Mouse (Mus musculus): ENCODE results near the gene Olfr463. TPM values are rescaled to one million over a fixed set of nuclear protein-coding genes. Genes with fewer than 3 reads are reported as not detected.

Gene Olfr463
- polyA plus RNA-seq (2011; ENCODE audit: insufficient read depth, insufficient read length, low replicate concordance, missing spikeins), result not detected in 2 replicates

DNA sequence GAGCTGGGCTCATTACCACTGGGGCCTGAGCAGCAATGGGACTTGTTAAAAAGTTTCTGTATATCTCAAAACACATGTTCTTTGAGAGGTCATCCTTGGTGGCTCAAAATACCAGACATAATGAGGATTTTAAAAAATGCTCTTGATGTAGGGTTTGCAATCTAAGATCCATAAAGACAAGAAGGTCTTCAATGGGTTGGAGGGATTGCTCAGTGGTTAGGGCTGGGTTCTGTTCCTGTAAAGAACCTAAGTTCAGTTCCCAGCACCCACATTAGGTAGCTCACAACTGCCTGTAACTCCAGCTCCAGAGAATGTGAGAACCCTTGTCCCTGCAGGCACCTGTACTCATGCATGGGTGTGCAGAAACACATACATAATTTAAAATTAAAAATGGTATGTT is at the start of gene Olfr463:
Gene Olfr463 (minus strand): TSS at position 101 of the 400 bp plus-strand sequence.
- H3K4me3 ChIP-seq (replicated peaks; ENCODE audit: control insufficient read depth, low read depth, low read length), result no peak within 1 kb of the TSS

DNA sequence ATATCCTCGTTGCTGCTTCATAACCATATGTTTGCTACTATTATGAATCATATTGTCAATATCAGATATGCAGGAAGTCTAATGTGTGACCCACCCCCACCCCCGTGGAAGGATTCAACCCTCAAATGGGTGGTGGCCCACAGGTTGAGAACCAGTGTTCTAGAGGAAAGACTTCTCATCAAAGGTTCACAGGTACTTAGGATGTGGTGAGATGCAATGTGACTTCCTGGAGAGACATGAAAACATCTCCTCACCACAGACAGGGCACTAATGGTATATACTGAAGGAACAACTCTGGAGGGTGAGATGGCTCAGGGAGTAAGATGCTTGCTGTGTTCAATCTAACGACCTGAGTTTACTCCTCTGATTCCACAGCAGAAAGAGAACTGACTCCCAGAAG is 38.3 kb upstream of the Olfr463 start:
- no peak for TF ChIP-seq CTCF (IDR thresholded peaks at IDR 0.05; ENCODE audit: control insufficient read depth, insufficient read depth, low read length)
- TF ChIP-seq POLR2A (IDR thresholded peaks at IDR 0.05; ENCODE audit: borderline replicate concordance, control insufficient read depth, low read depth, low read length), result no peak
- WGBS, result 55% methylated on average over 3 of the region's 3 CpGs
- H3K4me3 ChIP-seq (replicated peaks; ENCODE audit: control insufficient read depth, low read depth, low read length), result no peak overlapping the region
- H3K27ac ChIP-seq (ENCODE audit: control insufficient read depth, insufficient read depth, low read depth, low read length, poor library complexity), result no peak overlapping the region
- H3K4me1 ChIP-seq (ENCODE audit: control insufficient read depth, insufficient read depth, low read length), result no peaks in the 10 kb centered on the region; the same call in 1 of the 2 replicates

More for the DNA sequence above, at the start of gene Olfr463:
- H3K27ac ChIP-seq (ENCODE audit: control insufficient read depth, insufficient read depth, low read depth, low read length, poor library complexity), result no peak within 1 kb of the TSS
- H3K4me1 ChIP-seq (ENCODE audit: control insufficient read depth, insufficient read depth, low read length), result peaks cover 2% of the 10 kb centered on the region
- TF ChIP-seq POLR2A (IDR thresholded peaks at IDR 0.05; ENCODE audit: borderline replicate concordance, control insufficient read depth, low read depth, low read length) (no peak), CTCF (IDR thresholded peaks at IDR 0.05; ENCODE audit: control insufficient read depth, insufficient read depth, low read length) (no peak)

DNA sequence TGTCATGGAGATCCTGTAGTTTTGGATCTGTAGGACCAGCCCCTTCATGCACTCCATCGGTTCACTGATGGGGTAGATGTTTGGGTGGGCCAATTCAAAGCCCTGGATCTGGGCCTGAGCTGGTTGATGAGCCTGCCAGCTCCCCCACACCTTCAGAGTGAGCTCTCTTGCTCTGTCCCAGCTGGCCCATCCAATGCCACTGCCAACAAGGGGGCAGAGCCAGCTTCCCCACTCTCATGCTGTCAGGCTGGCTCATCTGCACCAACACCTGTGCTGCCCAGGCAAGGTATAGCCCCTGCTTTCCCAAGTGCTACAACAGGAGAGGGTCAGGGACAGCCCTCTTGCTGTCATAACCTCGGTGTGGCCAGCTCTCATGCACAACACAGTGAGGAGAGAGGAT is 36.5 kb upstream of the Olfr463 start:
- WGBS, result 60% methylated on average over 2 of the region's 2 CpGs

DNA sequence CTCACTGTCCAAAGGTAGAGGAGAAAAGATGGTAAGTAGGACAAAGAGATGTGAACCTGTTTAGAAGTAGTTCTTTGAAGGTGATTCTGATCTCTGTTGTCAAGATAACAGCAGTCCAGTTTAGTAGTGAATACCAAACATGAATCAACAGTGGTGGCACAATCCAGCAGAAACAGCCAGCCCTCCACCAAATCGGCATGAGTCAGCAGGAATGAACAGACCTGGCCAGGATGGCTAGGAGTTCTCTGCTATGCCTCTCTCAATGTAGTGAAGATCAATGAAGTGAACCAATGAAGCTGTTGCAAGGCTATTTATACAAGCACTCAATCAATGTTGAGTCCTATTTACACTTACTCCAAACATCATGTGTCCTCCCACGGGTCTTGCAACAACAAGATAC is 33.2 kb upstream of the Olfr463 start:
- no peak for TF ChIP-seq CTCF (IDR thresholded peaks at IDR 0.05; ENCODE audit: control insufficient read depth, insufficient read depth, low read length)
- no peak for TF ChIP-seq POLR2A (IDR thresholded peaks at IDR 0.05; ENCODE audit: borderline replicate concordance, control insufficient read depth, low read depth, low read length)
- Histone ChIP-seq H3K27ac (ENCODE audit: control insufficient read depth, insufficient read depth, low read depth, low read length, poor library complexity) (no peak overlapping the region), H3K4me1 (ENCODE audit: control insufficient read depth, insufficient read depth, low read length) (no peaks in the 10 kb centered on the region), H3K4me3 (replicated peaks; ENCODE audit: control insufficient read depth, low read depth, low read length) (no peak overlapping the region)
- WGBS, result 84% methylated on average over 2 of the region's 2 CpGs

More for the DNA sequence above, 36.5 kb upstream of the Olfr463 start:
- Histone ChIP-seq H3K4me1 (ENCODE audit: control insufficient read depth, insufficient read depth, low read length) (no peaks in the 10 kb centered on the region; the same call in 1 of the 2 replicates), H3K27ac (ENCODE audit: control insufficient read depth, insufficient read depth, low read depth, low read length, poor library complexity) (no peak overlapping the region), H3K4me3 (replicated peaks; ENCODE audit: control insufficient read depth, low read depth, low read length) (no peak overlapping the region)
- TF ChIP-seq CTCF (IDR thresholded peaks at IDR 0.05; ENCODE audit: control insufficient read depth, insufficient read depth, low read length), result no peak
- no peak for TF ChIP-seq POLR2A (IDR thresholded peaks at IDR 0.05; ENCODE audit: borderline replicate concordance, control insufficient read depth, low read depth, low read length)

DNA sequence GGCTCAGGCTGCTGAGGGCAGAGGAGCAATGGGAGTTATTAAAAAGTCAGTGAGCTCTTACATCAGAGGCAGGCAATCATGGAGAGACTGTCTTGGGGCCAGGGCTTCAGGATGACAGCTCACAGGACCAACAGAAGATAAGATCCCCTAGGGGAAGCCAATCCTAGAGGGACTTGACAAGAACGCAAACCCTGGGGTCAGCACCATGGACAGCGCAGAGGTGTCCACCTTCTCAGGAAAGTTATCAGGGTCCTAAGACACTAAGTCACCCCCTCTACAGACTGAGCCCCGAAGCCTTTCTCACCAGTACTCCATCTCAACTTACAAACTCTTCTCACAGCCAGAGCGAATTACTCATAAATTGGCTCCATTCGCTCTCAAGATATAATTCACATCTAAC is 23.8 kb upstream of the Olfr463 start, which contains the start of gene Olfr464:
Gene Olfr464 (minus strand): TSS at position 2 of the 400 bp plus-strand sequence.
- no peaks in the 10 kb centered on the region for H3K4me1 ChIP-seq (ENCODE audit: control insufficient read depth, insufficient read depth, low read length)
- no peak for TF ChIP-seq POLR2A (IDR thresholded peaks at IDR 0.05; ENCODE audit: borderline replicate concordance, control insufficient read depth, low read depth, low read length)
- no peak for TF ChIP-seq CTCF (IDR thresholded peaks at IDR 0.05; ENCODE audit: control insufficient read depth, insufficient read depth, low read length)

DNA sequence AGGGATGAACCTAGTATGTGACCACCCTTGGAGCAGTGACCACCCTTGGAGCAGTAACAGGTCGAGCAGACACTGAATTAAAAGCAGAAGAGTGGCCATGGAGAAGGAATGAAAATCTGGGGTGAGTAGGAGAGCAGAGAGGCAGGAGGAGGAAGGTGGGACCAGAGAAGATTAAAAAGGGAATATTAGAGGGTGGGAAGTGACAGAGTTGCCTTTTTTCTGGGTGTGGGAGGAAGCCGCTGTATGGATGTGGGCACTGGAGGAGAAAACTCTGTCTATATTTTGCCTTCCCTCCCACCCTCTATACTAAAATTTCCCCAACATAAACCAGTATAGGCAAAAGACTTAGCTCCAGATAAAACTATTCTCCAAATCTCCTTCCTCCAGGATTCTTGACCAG is 23.1 kb upstream of the Olfr463 start:
- no peak overlapping the region for H3K4me3 ChIP-seq (replicated peaks; ENCODE audit: control insufficient read depth, low read depth, low read length)
- H3K27ac ChIP-seq (ENCODE audit: control insufficient read depth, insufficient read depth, low read depth, low read length, poor library complexity), result no peak overlapping the region
- TF ChIP-seq CTCF (IDR thresholded peaks at IDR 0.05; ENCODE audit: control insufficient read depth, insufficient read depth, low read length) (no peak), POLR2A (IDR thresholded peaks at IDR 0.05; ENCODE audit: borderline replicate concordance, control insufficient read depth, low read depth, low read length) (no peak)
- H3K4me1 ChIP-seq (ENCODE audit: control insufficient read depth, insufficient read depth, low read length), result no peaks in the 10 kb centered on the region
- 58% methylated on average over 2 of the region's 2 CpGs for WGBS

More for the DNA sequence above, 23.8 kb upstream of the Olfr463 start, which contains the start of gene Olfr464:
- Histone ChIP-seq H3K4me3 (replicated peaks; ENCODE audit: control insufficient read depth, low read depth, low read length) (no peak within 1 kb of the TSS), H3K27ac (ENCODE audit: control insufficient read depth, insufficient read depth, low read depth, low read length, poor library complexity) (no peak within 1 kb of the TSS)
- WGBS, result 27% methylated on average over 5 of the region's 5 CpGs

DNA sequence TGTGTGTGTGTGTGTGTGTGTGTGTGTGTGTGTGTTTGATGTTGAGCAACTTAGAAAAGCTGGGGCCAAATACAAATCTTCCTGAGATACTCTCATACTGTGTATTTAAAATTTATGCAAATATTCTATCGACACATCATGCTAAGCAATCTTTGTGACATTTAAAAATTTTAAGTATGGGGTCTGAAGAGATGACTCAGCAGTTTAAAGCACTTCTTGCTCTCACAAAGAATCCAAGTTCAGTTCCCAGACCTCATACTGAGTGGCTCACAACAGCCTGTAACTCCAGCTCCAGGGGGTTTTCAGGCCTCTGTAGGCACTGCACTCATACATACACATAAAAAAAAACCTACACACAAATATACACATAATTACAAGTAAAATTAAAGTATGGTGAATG is 18.8 kb upstream of the Olfr463 start:
- Histone ChIP-seq H3K27ac (ENCODE audit: control insufficient read depth, insufficient read depth, low read depth, low read length, poor library complexity) (no peak overlapping the region), H3K4me3 (replicated peaks; ENCODE audit: control insufficient read depth, low read depth, low read length) (no peak overlapping the region), H3K4me1 (ENCODE audit: control insufficient read depth, insufficient read depth, low read length) (no peaks in the 10 kb centered on the region)
- 58% methylated on average over 1 of the region's 1 CpGs for WGBS
- TF ChIP-seq POLR2A (IDR thresholded peaks at IDR 0.05; ENCODE audit: borderline replicate concordance, control insufficient read depth, low read depth, low read length) (no peak), CTCF (IDR thresholded peaks at IDR 0.05; ENCODE audit: control insufficient read depth, insufficient read depth, low read length) (no peak)

DNA sequence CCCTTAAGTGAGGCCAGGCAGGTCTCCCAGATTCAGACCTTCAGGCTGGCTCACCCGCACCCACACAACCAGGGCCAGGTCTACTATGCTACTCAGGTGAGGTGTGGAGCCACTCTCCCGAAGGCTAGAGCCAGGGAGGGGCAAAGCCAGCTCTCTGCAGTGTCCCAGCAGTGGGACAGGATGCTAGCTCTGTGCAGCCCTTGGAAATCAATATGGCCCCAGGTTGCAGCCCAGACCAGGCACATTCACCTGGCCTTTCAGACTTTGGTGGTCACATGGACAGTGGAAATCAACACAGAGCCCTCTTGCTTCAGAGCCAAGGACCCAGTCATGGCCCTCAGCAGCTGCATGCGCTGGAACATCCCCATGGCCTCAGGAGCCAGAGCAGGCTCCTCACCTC is 7.1 kb upstream of the Olfr463 start:
- Histone ChIP-seq H3K27ac (ENCODE audit: control insufficient read depth, insufficient read depth, low read depth, low read length, poor library complexity) (no peak overlapping the region), H3K4me1 (ENCODE audit: control insufficient read depth, insufficient read depth, low read length) (peaks cover 2% of the 10 kb centered on the region), H3K4me3 (replicated peaks; ENCODE audit: control insufficient read depth, low read depth, low read length) (no peak overlapping the region)
- 64% methylated on average over 3 of the region's 3 CpGs for WGBS
- TF ChIP-seq CTCF (IDR thresholded peaks at IDR 0.05; ENCODE audit: control insufficient read depth, insufficient read depth, low read length), result no peak
- TF ChIP-seq POLR2A (IDR thresholded peaks at IDR 0.05; ENCODE audit: borderline replicate concordance, control insufficient read depth, low read depth, low read length), result no peak

DNA sequence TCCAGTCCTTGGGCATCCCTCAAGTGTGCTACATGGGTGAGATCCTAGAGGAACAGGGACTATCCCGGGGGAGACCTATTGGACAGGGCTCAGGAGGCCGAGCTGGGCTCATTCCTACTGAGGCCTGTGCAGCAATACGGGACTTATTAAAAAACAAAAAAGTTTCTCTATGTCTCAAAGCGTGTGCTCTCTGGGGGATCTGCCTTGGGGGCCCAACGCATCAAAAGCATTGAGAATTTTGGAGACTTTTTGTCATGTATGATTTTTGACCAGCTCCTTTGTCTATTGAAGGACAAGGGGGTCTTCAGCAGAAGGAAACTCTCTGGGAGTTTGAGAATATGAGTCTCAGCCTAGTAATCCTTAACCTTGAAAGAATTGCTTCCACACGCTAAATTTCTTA is 5.0 kb downstream of the Olfr463 start, which contains the start of gene Olfr462:
Gene Olfr462 (minus strand): TSS at position 101 of the 400 bp plus-strand sequence.
- 78% methylated on average over 6 of the region's 6 CpGs for WGBS
- no peak within 1 kb of the TSS for H3K27ac ChIP-seq (ENCODE audit: control insufficient read depth, insufficient read depth, low read depth, low read length, poor library complexity)
- no peak within 1 kb of the TSS for H3K4me3 ChIP-seq (replicated peaks; ENCODE audit: control insufficient read depth, low read depth, low read length)
- H3K4me1 ChIP-seq (ENCODE audit: control insufficient read depth, insufficient read depth, low read length), result no peaks in the 10 kb centered on the region
- no peak for TF ChIP-seq CTCF (IDR thresholded peaks at IDR 0.05; ENCODE audit: control insufficient read depth, insufficient read depth, low read length)
- no peak for TF ChIP-seq POLR2A (IDR thresholded peaks at IDR 0.05; ENCODE audit: borderline replicate concordance, control insufficient read depth, low read depth, low read length)
